Mouse (Mus musculus): Measurements from ENCODE around the gene Srpr. TPM values are rescaled to one million over a fixed set of nuclear protein-coding genes. Genes with fewer than 3 reads are reported as not detected.

The Srpr gene
- total RNA-seq, 2 experiments from 2014 or later = 119 to 127 TPM

Other genes with a start within 250 kb of the Srpr start
- 10 to 100 TPM; 31.1 to 38.5 TPM for gene St3gal4, start 80.9 kb upstream of the Srpr start, total RNA-seq (2021)
- 10 to 100 TPM; 34.9 to 35.8 TPM for gene Dcps, start 24.1 kb upstream of the Srpr start, total RNA-seq (2021)
- 10 to 100 TPM in 1 of 2 experiments, 1 to 10 TPM in 1; 6.8 to 10.2 TPM for gene Tirap, start 116 bp downstream of the Srpr start, total RNA-seq (2021)
- 10 to 100 TPM; 59.5 to 63.5 TPM for gene Foxred1, start 10.9 kb downstream of the Srpr start, total RNA-seq (2021)
- 10 to 100 TPM; 12.8 to 13.3 TPM for gene Fam118b, start 67.6 kb downstream of the Srpr start, total RNA-seq (2021)
- 10 to 100 TPM; 17.8 to 18.7 TPM for gene Rpusd4, start 67.7 kb downstream of the Srpr start, total RNA-seq (2021)
- gene Cdon, start 221.0 kb downstream of the Srpr start, total RNA-seq (2021) = 10 to 100 TPM; 30.8 to 32.0 TPM

All from adrenal gland, postnatal 4 days (tissue).